Mouse (Mus musculus) cortical plate, adult 2 months (tissue): Measurements from ENCODE around the gene Ugt1a1. TPM values are rescaled to one million over a fixed set of nuclear protein-coding genes. Genes with fewer than 3 reads are reported as not detected.

Experiments
- H3K27ac ChIP-seq: fragments of 200-500 bp; 2 replicates; pipeline ENCODE4 v1.5.1; 2012; ENCODE audit warnings: low read length, control low read depth, inconsistent platforms; ENCODE audit not compliant: insufficient read depth
- H3K4me1 ChIP-seq: fragments of 200-500 bp; 2 replicates; pipeline ENCODE4 v1.6.1; 2011; ENCODE audit warnings: low read length; ENCODE audit not compliant: control insufficient read depth, insufficient read depth
- H3K4me3 ChIP-seq: fragments of 200-500 bp; 2 replicates; pipeline ENCODE4 v1.5.1; 2011; ENCODE audit warnings: mild to moderate bottlenecking, low read length, control low read depth; ENCODE audit not compliant: insufficient read depth
- CTCF ChIP-seq: fragments of 200-500 bp; IDR thresholded peaks from 2 replicates; pipeline ENCODE4 v1.5.1; 2011; ENCODE audit warnings: mild to moderate bottlenecking, control low read depth, low read length; ENCODE audit not compliant: insufficient read depth; ENCODE audit errors: extremely low read depth
- POLR2A ChIP-seq: fragments of 200-500 bp; IDR thresholded peaks from 2 replicates; pipeline ENCODE4 v1.6.1; 2011; ENCODE audit warnings: mild to moderate bottlenecking, low read length, control low read depth; ENCODE audit not compliant: insufficient read depth; ENCODE audit errors: extremely low read depth
- polyA plus RNA-seq: library from polyadenylated mRNA; depleted of rRNA; stranded (reverse); fragments of >200 nt; gene quantifications from 2 replicates; pipeline ENCODE4 v1.2.3, GENCODE M21; 2012

Ugt1a1 gene
- polyA plus RNA-seq, 1 experiment = 0.06 TPM

DNA sequence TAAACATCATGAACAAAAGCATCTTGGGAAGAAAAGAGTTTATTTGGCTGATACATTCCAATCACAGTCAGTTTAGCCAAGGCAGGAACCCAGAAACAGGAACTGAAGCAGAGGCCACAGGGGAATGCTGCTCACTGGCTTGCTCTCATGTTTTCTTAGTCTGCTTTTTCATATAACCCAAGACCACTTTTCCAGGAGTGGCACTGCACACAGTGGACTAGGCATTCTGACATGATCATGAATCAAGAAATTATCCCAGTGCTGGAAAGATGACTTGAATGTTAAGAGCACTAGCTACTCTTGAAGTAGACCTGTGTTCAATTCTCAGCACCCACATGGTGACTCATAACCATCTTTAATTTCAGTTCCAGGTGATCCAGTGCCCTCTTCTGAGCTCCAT, 14.0 kb downstream of the Ugt1a1 start:
- no peak for TF ChIP-seq POLR2A
- TF ChIP-seq CTCF = no peak

DNA sequence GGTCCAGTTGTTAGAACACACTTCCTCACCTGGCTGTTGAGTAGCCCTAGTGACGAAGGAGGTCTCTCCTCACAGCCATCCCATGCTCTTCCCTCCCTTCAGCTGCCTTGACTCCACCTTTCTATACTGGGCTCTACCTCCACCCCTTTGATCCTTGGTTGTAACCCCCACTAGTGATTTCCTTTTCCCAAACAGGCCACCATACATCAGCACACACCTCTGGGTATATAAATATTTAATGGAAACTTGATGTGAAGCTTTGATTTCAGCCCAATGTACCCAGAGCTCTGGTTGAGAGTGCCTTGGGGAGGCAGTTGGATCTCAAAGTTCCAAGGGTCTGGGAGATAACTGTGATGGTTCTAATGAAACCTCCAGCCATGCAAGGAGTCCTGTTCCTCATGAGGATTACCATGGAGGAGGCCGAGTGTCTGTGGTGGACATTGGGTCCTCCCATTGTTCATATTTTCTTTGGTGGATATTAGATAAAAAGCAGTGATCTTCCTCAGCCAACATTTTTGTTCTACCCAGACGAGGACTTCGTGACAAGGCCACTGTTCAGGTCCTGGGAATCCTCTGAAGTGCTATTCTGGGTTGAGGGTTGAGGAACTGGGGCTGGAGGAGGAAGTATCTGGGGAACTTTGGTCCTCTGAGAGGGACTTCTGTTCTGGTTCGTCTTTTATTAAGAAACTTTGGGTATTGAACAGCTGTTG, 15.1 kb downstream of the Ugt1a1 start, which contains the start of gene Mroh2a:
TSS of gene Mroh2a (plus strand) at position 317 of the 710 bp plus-strand sequence.
- Histone ChIP-seq H3K4me3 (no peak within 1 kb of the TSS), H3K27ac (no peak within 1 kb of the TSS), H3K4me1 (no peaks in the 10 kb centered on the region)
- no peak for TF ChIP-seq CTCF
- TF ChIP-seq POLR2A = no peak

More for the DNA sequence above, 14.0 kb downstream of the Ugt1a1 start:
- H3K27ac ChIP-seq = no peak overlapping the region
- H3K4me1 ChIP-seq = no peaks in the 10 kb centered on the region
- no peak overlapping the region for H3K4me3 ChIP-seq

DNA sequence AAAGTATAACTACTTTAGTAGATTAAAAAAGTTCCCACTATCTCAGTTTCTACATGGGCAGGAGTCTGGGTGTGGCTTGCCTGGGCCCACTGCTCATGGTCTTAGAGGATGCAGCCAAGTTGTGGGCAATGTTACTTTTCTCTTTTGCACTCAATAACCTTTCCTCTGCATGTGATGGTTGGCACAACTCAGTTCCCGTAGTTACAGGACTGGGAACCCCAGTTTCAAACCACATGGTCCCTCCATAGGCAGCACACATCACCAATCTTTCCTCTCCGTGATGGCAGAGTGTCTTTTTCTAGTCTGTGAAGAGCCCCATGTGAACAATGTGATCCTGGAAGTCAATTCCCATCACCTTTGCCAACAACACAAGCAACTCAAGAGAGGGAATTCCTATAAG, 15.7 kb downstream of the Ugt1a1 start:
- Histone ChIP-seq H3K4me1 (no peaks in the 10 kb centered on the region), H3K4me3 (no peak overlapping the region), H3K27ac (no peak overlapping the region)
- no peak for TF ChIP-seq POLR2A
- no peak for TF ChIP-seq CTCF

DNA sequence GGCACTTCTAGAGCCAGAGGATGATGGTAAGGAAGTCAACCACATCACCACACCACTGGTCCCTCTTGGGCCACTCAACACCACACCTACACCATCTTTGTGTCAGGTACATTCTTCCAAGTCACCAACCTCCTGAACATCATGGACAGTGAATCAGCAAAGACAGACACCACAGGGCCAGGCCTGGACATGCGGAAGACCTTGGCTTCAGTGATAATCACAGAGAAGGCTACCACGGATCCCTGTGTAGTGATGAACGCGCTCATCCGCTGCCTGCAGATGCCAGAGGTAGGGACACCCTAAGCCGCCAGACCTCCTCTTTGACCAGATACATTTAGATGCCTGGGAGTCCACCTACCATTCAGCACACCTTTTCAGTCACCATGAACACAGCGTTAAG, 16.4 kb downstream of the Ugt1a1 start:
- TF ChIP-seq POLR2A = no peak
- no peak for TF ChIP-seq CTCF
- H3K4me3 ChIP-seq = no peak overlapping the region

DNA sequence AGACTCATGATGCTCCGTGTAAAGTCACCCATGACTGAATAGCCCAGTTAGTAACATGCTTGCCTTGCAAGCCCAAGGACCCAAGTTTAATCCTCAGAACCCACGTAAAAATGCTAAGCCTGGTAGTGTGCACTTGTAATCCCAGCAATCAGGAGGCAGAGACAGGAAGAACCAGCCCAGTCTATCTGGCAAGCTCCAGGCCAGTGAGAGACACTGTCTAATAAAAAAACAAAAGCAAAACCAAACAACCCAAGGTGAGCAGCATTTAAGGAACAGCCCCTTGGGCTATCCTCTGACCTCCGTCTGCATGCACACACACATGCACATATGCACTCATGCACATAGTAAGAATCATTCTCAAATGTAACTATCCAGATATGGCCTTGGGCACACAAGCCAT, 17.8 kb downstream of the Ugt1a1 start:
- H3K27ac ChIP-seq = no peak overlapping the region
- H3K4me3 ChIP-seq = no peak overlapping the region
- no peaks in the 10 kb centered on the region for H3K4me1 ChIP-seq
- TF ChIP-seq CTCF = no peak
- no peak for TF ChIP-seq POLR2A

More for the DNA sequence above, 16.4 kb downstream of the Ugt1a1 start:
- H3K4me1 ChIP-seq = no peaks in the 10 kb centered on the region
- H3K27ac ChIP-seq = no peak overlapping the region

DNA sequence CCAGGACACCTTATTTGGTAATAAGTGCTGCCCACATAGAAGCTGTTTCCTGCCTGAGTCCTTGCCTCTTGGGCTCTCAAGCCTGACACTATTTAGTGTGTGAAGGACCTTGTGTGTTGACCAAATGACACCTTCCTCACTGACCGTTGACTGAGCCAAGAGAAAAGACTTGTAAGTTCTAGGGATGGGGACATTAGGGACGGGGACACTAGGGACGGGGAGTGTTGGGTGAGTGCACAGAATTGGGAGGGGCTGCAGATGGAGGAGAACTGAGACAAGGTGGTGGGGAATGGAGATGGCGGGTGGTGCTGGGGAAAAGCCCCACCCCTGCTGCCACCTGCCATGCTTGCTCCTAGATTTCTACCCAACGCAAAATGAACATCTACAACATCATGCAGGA, 18.2 kb downstream of the Ugt1a1 start:
- Histone ChIP-seq H3K4me3 (no peak overlapping the region), H3K27ac (no peak overlapping the region)
- TF ChIP-seq POLR2A (no peak), CTCF (no peak)

DNA sequence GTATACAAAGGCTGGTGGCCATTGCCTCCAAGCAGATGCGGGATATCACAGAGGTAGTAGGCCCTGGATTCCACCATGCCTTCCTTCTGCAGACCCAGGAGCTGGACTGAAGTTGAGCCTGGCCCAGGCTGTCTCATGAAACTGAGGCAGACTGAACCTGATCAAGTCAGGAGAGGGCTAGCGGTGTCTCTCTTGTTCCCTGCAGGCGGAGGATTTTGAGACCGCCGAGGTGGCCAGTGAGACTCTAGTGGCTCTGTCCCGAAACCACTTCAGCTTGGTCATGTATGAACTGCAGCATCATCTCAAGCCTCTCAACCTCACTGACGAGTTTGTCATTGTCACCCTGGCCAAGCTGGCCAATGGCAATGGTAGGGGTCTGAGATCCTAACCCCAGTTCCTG, 18.7 kb downstream of the Ugt1a1 start:
- no peak for TF ChIP-seq POLR2A
- TF ChIP-seq CTCF = no peak
- H3K4me3 ChIP-seq = no peak overlapping the region
- no peak overlapping the region for H3K27ac ChIP-seq
- no peaks in the 10 kb centered on the region for H3K4me1 ChIP-seq

More for the DNA sequence above, 18.2 kb downstream of the Ugt1a1 start:
- H3K4me1 ChIP-seq = no peaks in the 10 kb centered on the region

DNA sequence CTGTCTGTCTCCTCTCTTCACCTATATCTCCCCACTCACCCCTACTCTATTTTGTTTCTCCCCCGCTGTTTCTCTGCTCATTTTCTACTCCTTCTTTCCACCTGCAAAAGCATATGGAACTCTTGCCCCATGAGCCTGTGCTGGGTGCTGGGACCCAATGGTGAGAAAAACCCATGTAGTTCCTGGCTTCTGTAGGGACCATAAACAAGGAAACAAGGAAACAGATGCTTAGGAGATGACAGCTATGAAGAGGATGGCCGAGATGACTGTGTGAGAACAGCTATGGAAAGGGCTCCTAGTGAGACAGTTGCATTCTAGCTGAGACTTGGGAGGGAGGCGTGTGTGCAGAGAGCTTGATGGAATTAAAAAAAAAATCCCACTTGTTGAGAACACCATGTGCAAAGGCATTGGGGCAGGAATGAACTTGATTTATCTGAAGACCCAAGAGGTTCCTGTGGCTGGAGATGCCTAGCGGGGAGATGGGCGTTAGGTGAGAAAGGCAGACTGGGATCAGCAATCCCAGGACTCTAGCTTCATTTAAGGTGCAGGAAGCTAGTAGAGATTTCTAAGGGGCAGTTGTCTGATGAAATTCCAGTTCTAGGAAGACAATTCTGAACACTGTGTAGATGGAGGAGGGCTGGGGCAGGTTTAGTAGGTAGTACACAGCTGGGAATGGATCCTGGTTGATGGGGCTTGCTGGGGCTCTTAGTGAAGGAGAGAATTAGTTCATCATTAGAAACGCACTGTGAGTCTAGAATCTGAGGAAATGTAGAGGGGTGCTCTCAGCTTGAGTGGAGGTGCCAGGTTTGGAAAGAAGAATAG, 19.4 kb downstream of the Ugt1a1 start:
- Histone ChIP-seq H3K4me3 (no peak overlapping the region), H3K4me1 (no peaks in the 10 kb centered on the region), H3K27ac (no peak overlapping the region)
- TF ChIP-seq POLR2A (no peak), CTCF (no peak)

DNA sequence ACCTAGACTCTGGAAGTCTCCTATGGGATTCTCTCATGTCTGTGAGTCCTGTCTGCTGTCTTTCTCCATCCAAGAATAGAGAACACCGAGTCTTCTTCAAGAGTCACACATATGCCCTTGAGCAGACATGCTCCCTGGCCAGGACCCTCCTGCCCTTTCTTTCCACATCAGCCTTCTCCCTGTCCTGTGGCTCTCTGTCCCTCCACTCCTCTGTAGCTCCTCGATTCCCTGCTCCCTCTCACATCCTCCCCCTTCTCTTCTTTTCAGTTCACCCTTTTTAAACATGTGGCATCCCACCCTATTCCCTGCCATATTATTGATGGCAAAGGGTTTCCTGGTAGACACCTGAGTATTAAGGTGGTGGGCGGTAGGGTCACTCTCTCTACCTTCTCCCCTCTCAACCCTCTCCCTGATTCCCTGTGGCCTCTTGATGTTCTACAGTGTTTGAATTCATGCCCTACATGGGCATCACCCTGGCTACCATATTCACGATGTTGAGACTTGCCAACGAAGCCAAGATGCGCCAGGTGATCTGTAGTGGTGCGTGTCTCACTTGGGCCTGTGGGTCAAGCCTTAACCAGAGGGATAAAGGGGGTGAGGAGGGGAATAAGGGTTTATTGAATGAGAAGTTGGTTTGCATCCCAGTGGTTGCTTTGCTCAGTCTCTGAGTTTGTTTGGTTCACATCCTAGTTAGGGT, 20.2 kb downstream of the Ugt1a1 start:
- H3K27ac ChIP-seq = no peak overlapping the region
- no peak overlapping the region for H3K4me3 ChIP-seq
- H3K4me1 ChIP-seq = no peaks in the 10 kb centered on the region
- no peak for TF ChIP-seq CTCF
- TF ChIP-seq POLR2A = no peak
